Mouse (Mus musculus): Measurements from ENCODE around the gene Inca1. TPM values are rescaled to one million over a fixed set of nuclear protein-coding genes. Genes with fewer than 3 reads are reported as not detected.

The Inca1 gene
- polyA plus RNA-seq, 1 experiment from 2014 or later = 0.95 TPM

DNA sequence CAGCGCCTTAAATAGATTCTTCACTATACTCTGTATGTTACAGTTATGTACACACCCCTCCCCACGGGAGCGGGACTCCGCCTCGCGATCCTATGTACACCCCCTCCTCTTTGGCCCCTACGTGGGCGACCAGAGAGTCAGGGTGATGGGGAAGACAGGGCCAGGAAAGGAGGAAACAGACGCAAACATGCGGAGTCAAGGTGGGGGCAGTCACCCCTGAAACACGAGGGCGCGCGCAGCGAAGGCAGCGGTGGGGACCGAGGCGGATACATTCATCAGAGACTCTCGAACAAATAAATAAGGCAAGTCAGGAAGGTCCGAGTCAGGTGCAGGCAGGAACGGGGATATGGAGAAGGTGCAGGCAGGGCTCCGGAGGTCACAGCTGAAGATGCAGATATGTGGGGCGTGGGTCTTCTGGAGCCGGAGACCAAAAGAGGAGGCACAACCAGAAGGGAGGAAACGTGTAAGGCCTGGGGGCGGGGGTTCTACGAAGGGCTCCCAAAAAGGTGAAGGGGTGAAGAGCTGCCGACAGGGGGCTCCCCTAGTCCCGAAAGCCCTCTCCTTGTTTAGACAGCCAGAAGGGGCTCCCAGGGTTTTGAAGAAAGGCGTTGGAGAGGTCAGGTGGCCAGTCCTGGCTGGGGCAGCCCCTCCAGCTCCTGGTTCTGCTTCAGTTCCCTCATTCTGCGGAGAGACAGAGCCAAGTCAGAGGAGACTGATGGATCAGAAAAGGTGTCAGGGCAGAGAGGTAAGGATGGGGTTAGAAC lies 30.2 kb downstream of the Inca1 start:
- Histone ChIP-seq H3K9ac (replicated peaks; ENCODE audit: low read length) (peak overlapping the region; percentile 72), H3K27me3 (ENCODE audit: control insufficient read depth, insufficient read depth, low read length) (no peaks in the 10 kb centered on the region), H3K4me2 (ENCODE audit: low read length) (peak overlapping the region; percentile 79), H3K36me3 (ENCODE audit: control insufficient read depth, insufficient read depth, low read length) (peaks cover 33% of the 10 kb centered on the region), H3K27ac (replicated peaks; ENCODE audit: low read depth, low read length) (peak overlapping the region; percentile 96), H3K9me3 (ENCODE audit: control insufficient read depth, low read length) (no peaks in the 10 kb centered on the region), H3K4me3 (replicated peaks; ENCODE audit: low read depth, low read length) (peak overlapping the region; percentile 65), H3K4me1 (ENCODE audit: control insufficient read depth, insufficient read depth, low read length) (peaks cover 19% of the 10 kb centered on the region)
- peak; percentile 82 for DNase-seq
- ATAC-seq (ENCODE audit: low FRiP score, low TSS enrichment) = peak; percentile 32
- WGBS = under 1% methylated on average over 31 of the region's 31 CpGs

- Histone ChIP-seq H3K9ac (replicated peaks; ENCODE audit: low read length) (peak within 1 kb of the TSS; percentile 72), H3K27ac (replicated peaks; ENCODE audit: low read depth, low read length) (peak within 1 kb of the TSS; percentile 96), H3K9me3 (ENCODE audit: control insufficient read depth, low read length) (no peaks in the 10 kb centered on the region), H3K4me3 (replicated peaks; ENCODE audit: low read depth, low read length) (peak within 1 kb of the TSS; percentile 65), H3K36me3 (ENCODE audit: control insufficient read depth, insufficient read depth, low read length) (peaks cover 37% of the 10 kb centered on the region), H3K4me2 (ENCODE audit: low read length) (peak within 1 kb of the TSS; percentile 79), H3K27me3 (ENCODE audit: control insufficient read depth, insufficient read depth, low read length) (no peaks in the 10 kb centered on the region), H3K4me1 (ENCODE audit: control insufficient read depth, insufficient read depth, low read length) (peaks cover 19% of the 10 kb centered on the region)
- under 1% methylated on average over 44 of the region's 44 CpGs for WGBS
- ATAC-seq (ENCODE audit: low FRiP score, low TSS enrichment) = peak; percentile 96
- peak; percentile 97 for DNase-seq
These were observed 31.0 kb downstream of the Inca1 start, which contains the start of gene Spag7 for GRCm38 (mm10) chr11:70668771-70669505. TSS of gene Spag7 (minus strand) at chr11:70669416.

- DNase-seq (no peak), ATAC-seq (ENCODE audit: low FRiP score, low TSS enrichment) (no peak)
- peak overlapping the region; percentile 49 for H3K9ac ChIP-seq (replicated peaks; ENCODE audit: low read length)
- 1% methylated on average over 15 of the region's 15 CpGs for WGBS
- H3K4me2 ChIP-seq (ENCODE audit: low read length) = peak overlapping the region; percentile 79
- H3K27ac ChIP-seq (replicated peaks; ENCODE audit: low read depth, low read length) = peak overlapping the region; percentile 78
- no peaks in the 10 kb centered on the region for H3K27me3 ChIP-seq (ENCODE audit: control insufficient read depth, insufficient read depth, low read length)
- H3K4me1 ChIP-seq (ENCODE audit: control insufficient read depth, insufficient read depth, low read length) = peaks cover 19% of the 10 kb centered on the region
- H3K36me3 ChIP-seq (ENCODE audit: control insufficient read depth, insufficient read depth, low read length) = peaks cover 39% of the 10 kb centered on the region
- H3K9me3 ChIP-seq (ENCODE audit: control insufficient read depth, low read length) = no peaks in the 10 kb centered on the region
- H3K4me3 ChIP-seq (replicated peaks; ENCODE audit: low read depth, low read length) = peak overlapping the region; percentile 65
These were observed 31.6 kb downstream of the Inca1 start for GRCm38 (mm10) chr11:70668335-70668770.

- H3K36me3 ChIP-seq (ENCODE audit: control insufficient read depth, insufficient read depth, low read length) = peaks cover 44% of the 10 kb centered on the region
- ATAC-seq (ENCODE audit: low FRiP score, low TSS enrichment) (no peak), DNase-seq (no peak)
- H3K4me3 ChIP-seq (replicated peaks; ENCODE audit: low read depth, low read length) = peak overlapping the region; percentile 65
- peak overlapping the region; percentile 79 for H3K4me2 ChIP-seq (ENCODE audit: low read length)
- WGBS = 83% methylated on average over 14 of the region's 14 CpGs
- peak overlapping the region; percentile 49; the same call in 1 of the 2 replicates for H3K9ac ChIP-seq (replicated peaks; ENCODE audit: low read length)
- H3K4me1 ChIP-seq (ENCODE audit: control insufficient read depth, insufficient read depth, low read length) = peaks cover 19% of the 10 kb centered on the region
- H3K9me3 ChIP-seq (ENCODE audit: control insufficient read depth, low read length) = no peaks in the 10 kb centered on the region
- no peaks in the 10 kb centered on the region for H3K27me3 ChIP-seq (ENCODE audit: control insufficient read depth, insufficient read depth, low read length)
- no peak overlapping the region for H3K27ac ChIP-seq (replicated peaks; ENCODE audit: low read depth, low read length)
These were observed 32.4 kb downstream of the Inca1 start for GRCm38 (mm10) chr11:70667271-70668150.

- Histone ChIP-seq H3K36me3 (ENCODE audit: control insufficient read depth, insufficient read depth, low read length) (peaks cover 45% of the 10 kb centered on the region), H3K9ac (replicated peaks; ENCODE audit: low read length) (no peak overlapping the region), H3K27ac (replicated peaks; ENCODE audit: low read depth, low read length) (no peak overlapping the region), H3K4me2 (ENCODE audit: low read length) (no peak overlapping the region), H3K27me3 (ENCODE audit: control insufficient read depth, insufficient read depth, low read length) (no peaks in the 10 kb centered on the region), H3K4me3 (replicated peaks; ENCODE audit: low read depth, low read length) (no peak overlapping the region), H3K9me3 (ENCODE audit: control insufficient read depth, low read length) (no peaks in the 10 kb centered on the region), H3K4me1 (ENCODE audit: control insufficient read depth, insufficient read depth, low read length) (peaks cover 19% of the 10 kb centered on the region)
- DNase-seq = no peak
- 95% methylated on average over 8 of the region's 8 CpGs for WGBS
- ATAC-seq (ENCODE audit: low FRiP score, low TSS enrichment) = no peak
These were observed 33.3 kb downstream of the Inca1 start for GRCm38 (mm10) chr11:70666687-70667086.

- Histone ChIP-seq H3K9me3 (ENCODE audit: control insufficient read depth, low read length) (no peaks in the 10 kb centered on the region), H3K36me3 (ENCODE audit: control insufficient read depth, insufficient read depth, low read length) (peaks cover 48% of the 10 kb centered on the region), H3K9ac (replicated peaks; ENCODE audit: low read length) (no peak overlapping the region), H3K27ac (replicated peaks; ENCODE audit: low read depth, low read length) (no peak overlapping the region), H3K27me3 (ENCODE audit: control insufficient read depth, insufficient read depth, low read length) (no peaks in the 10 kb centered on the region), H3K4me1 (ENCODE audit: control insufficient read depth, insufficient read depth, low read length) (peaks cover 6% of the 10 kb centered on the region), H3K4me2 (ENCODE audit: low read length) (no peak overlapping the region), H3K4me3 (replicated peaks; ENCODE audit: low read depth, low read length) (no peak overlapping the region)
- 95% methylated on average over 9 of the region's 9 CpGs for WGBS
- ATAC-seq (ENCODE audit: low FRiP score, low TSS enrichment) (no peak), DNase-seq (no peak)
These were observed 35.2 kb downstream of the Inca1 start for GRCm38 (mm10) chr11:70664741-70665140.

GRCm38 (mm10) chr11:70663957-70664356 lies 36.0 kb downstream of the Inca1 start:
- DNase-seq = no peak
- no peak overlapping the region for H3K9ac ChIP-seq (replicated peaks; ENCODE audit: low read length)
- peaks cover 48% of the 10 kb centered on the region for H3K36me3 ChIP-seq (ENCODE audit: control insufficient read depth, insufficient read depth, low read length)
- H3K4me3 ChIP-seq (replicated peaks; ENCODE audit: low read depth, low read length) = no peak overlapping the region
- H3K4me2 ChIP-seq (ENCODE audit: low read length) = no peak overlapping the region
- ATAC-seq (ENCODE audit: low FRiP score, low TSS enrichment) = no peak
- H3K27me3 ChIP-seq (ENCODE audit: control insufficient read depth, insufficient read depth, low read length) = no peaks in the 10 kb centered on the region
- WGBS = 95% methylated on average over 6 of the region's 6 CpGs
- H3K4me1 ChIP-seq (ENCODE audit: control insufficient read depth, insufficient read depth, low read length) = peaks cover 6% of the 10 kb centered on the region
- no peaks in the 10 kb centered on the region for H3K9me3 ChIP-seq (ENCODE audit: control insufficient read depth, low read length)
- no peak overlapping the region for H3K27ac ChIP-seq (replicated peaks; ENCODE audit: low read depth, low read length)

- H3K36me3 ChIP-seq (ENCODE audit: control insufficient read depth, insufficient read depth, low read length) = peaks cover 48% of the 10 kb centered on the region
These were observed 36.9 kb downstream of the Inca1 start for GRCm38 (mm10) chr11:70663101-70663500.

More at GRCm38 (mm10) chr11:70663101-70663500, 36.9 kb downstream of the Inca1 start:
- peaks cover 5% of the 10 kb centered on the region for H3K4me1 ChIP-seq (ENCODE audit: control insufficient read depth, insufficient read depth, low read length)
- H3K27ac ChIP-seq (replicated peaks; ENCODE audit: low read depth, low read length) = no peak overlapping the region
- no peaks in the 10 kb centered on the region for H3K9me3 ChIP-seq (ENCODE audit: control insufficient read depth, low read length)
- H3K4me3 ChIP-seq (replicated peaks; ENCODE audit: low read depth, low read length) = no peak overlapping the region
- H3K4me2 ChIP-seq (ENCODE audit: low read length) = no peak overlapping the region
- DNase-seq (no peak), ATAC-seq (ENCODE audit: low FRiP score, low TSS enrichment) (no peak)
- 89% methylated on average over 8 of the region's 8 CpGs for WGBS
- no peak overlapping the region for H3K9ac ChIP-seq (replicated peaks; ENCODE audit: low read length)
- H3K27me3 ChIP-seq (ENCODE audit: control insufficient read depth, insufficient read depth, low read length) = no peaks in the 10 kb centered on the region

Measured in midbrain, embryonic 14.5 days (tissue).